Mouse (Mus musculus): Measurements from ENCODE around the gene Krt7.

Gene Krt7

DNA sequence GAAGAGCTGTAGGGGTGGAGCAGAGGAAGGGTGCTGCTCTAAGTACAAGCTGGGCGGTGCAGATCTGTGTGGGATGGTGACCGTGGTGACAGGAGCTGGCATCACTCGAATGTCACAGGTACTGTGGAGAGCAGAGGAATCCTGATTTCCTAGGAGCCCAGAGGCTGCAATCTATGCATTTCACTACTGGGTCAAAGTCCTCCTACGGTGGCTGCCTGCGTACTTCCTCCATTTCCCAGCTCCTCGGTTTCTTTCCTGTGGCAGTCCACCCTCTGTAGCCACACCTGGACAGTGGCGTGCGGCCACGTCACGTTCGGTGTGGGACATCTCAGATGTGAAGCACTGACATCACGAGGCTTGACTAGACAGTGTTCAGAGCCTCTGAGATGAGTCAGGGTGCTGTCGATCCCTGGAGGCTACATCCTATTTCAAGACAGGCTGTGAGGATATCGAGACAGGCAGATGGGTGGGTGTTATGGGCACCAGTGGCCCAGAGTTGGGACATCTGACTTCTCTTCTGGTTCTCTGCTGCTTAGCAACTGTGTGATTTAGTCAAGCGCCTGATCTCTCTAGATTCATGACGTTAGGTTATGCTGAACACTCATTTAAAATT, 37.5 kb upstream of the Krt7 start:
- TF ChIP-seq NANOG (IDR thresholded peaks at IDR 0.05; ENCODE audit: borderline replicate concordance, low read length) (no peak), CTCF (conservative IDR thresholded peaks at IDR 0.05; ENCODE audit: low read length) (no peak), POU5F1 (IDR thresholded peaks at IDR 0.05; ENCODE audit: borderline replicate concordance, low read length) (no peak)
- no peaks in the 10 kb centered on the region for H3K9me3 ChIP-seq (ENCODE audit: low read length)
- H3K27me3 ChIP-seq (ENCODE audit: insufficient read depth, low read length) = peaks cover 28% of the 10 kb centered on the region
- peaks cover 16% of the 10 kb centered on the region for H3K4me1 ChIP-seq (replicated peaks; ENCODE audit: low read depth, low read length)
- no peak overlapping the region for H3K4me3 ChIP-seq (replicated peaks; ENCODE audit: low read length)
- H3K36me3 ChIP-seq (ENCODE audit: insufficient read depth, low read length) = no peaks in the 10 kb centered on the region

DNA sequence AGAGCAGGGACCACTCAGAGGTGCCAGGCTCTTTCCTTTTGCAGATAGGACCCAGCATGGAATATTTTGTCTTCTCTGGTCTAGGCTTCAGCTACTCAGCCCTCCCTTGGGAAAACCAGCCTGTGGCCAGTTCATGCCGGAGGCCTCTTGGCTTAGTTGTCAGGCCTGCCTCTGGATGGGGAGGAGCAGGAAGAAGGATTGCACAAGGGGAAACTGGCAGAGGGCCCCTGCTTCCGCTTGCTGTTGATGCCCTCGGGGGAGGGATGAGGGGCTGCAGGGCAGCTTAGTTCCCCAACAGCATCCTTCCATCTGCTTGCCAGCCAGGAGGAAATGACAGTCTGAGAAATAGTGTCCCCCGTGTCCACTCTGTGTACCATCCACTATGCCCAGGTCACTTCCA, 36.0 kb upstream of the Krt7 start:
- peaks cover 8% of the 10 kb centered on the region for H3K4me1 ChIP-seq (replicated peaks; ENCODE audit: low read depth, low read length)
- TF ChIP-seq POU5F1 (IDR thresholded peaks at IDR 0.05; ENCODE audit: borderline replicate concordance, low read length) (no peak), NANOG (IDR thresholded peaks at IDR 0.05; ENCODE audit: borderline replicate concordance, low read length) (no peak), CTCF (conservative IDR thresholded peaks at IDR 0.05; ENCODE audit: low read length) (no peak)
- no peaks in the 10 kb centered on the region for H3K9me3 ChIP-seq (ENCODE audit: low read length)
- H3K27me3 ChIP-seq (ENCODE audit: insufficient read depth, low read length) = peaks cover 33% of the 10 kb centered on the region
- H3K36me3 ChIP-seq (ENCODE audit: insufficient read depth, low read length) = no peaks in the 10 kb centered on the region
- H3K4me3 ChIP-seq (replicated peaks; ENCODE audit: low read length) = no peak overlapping the region

DNA sequence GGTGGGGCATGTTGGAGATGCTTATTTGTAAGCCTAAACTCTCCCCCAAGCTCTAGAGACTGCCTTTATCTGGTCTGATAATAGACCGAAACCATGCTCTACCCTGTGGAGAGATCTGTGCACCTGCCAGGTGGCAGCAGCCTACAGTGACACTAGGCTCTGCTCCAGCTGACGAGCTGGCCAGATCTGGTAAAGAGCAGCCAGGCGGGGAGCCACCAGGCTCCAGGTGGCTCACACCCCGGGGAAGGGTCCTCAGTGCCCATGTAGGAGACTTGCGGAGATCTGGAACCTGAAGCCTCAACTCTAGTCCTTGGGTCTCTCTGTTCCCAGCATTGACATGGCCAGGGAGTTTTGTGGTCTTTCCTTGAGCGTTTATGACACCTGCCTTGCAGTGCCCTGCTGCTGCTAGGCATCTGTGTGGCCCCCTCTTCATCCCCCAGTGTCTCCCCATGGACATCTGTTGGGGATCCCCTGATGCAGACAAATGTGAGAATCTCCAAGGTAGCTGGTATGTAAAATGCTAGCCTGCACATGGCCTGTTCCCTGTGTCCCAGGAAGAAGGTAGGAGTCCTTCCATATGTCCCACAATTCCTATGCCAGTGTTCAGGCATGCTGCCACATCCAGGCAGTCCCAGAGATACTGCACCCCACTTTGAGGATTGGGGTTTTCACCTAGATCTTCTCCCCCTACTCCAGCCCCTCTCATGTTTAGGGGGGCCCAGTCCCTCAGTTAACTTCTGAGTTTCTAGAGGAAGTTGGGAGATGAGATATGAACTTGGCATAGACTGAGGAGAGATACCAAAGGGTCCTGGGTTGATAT, 34.7 kb upstream of the Krt7 start:
- Histone ChIP-seq H3K4me1 (replicated peaks; ENCODE audit: low read depth, low read length) (no peaks in the 10 kb centered on the region), H3K9me3 (ENCODE audit: low read length) (no peaks in the 10 kb centered on the region)
- no peak for TF ChIP-seq NANOG (IDR thresholded peaks at IDR 0.05; ENCODE audit: borderline replicate concordance, low read length)

DNA sequence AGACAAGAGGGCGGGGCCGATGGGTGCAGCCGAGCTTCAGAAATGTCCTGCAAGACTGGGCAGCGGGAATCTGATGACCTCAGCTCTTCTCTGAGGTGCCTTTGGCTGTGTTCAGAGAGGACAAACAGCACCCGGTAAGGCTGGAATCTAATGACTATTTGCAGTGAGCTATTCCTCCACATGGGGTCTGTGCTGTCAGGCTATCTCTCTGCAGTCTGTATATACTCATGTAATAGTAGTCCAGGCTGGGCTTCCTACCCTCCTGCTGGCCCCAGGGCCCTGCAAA, 34.1 kb upstream of the Krt7 start:
- Histone ChIP-seq H3K9me3 (ENCODE audit: low read length) (no peaks in the 10 kb centered on the region), H3K27me3 (ENCODE audit: insufficient read depth, low read length) (peaks cover 45% of the 10 kb centered on the region), H3K4me1 (replicated peaks; ENCODE audit: low read depth, low read length) (no peaks in the 10 kb centered on the region), H3K36me3 (ENCODE audit: insufficient read depth, low read length) (no peaks in the 10 kb centered on the region), H3K4me3 (replicated peaks; ENCODE audit: low read length) (no peak overlapping the region)
- no peak for TF ChIP-seq NANOG (IDR thresholded peaks at IDR 0.05; ENCODE audit: borderline replicate concordance, low read length)
- no peak for TF ChIP-seq CTCF (conservative IDR thresholded peaks at IDR 0.05; ENCODE audit: low read length)
- no peak for TF ChIP-seq POU5F1 (IDR thresholded peaks at IDR 0.05; ENCODE audit: borderline replicate concordance, low read length)

More for the DNA sequence above, 34.7 kb upstream of the Krt7 start:
- Histone ChIP-seq H3K4me3 (replicated peaks; ENCODE audit: low read length) (no peak overlapping the region), H3K36me3 (ENCODE audit: insufficient read depth, low read length) (no peaks in the 10 kb centered on the region), H3K27me3 (ENCODE audit: insufficient read depth, low read length) (peaks cover 43% of the 10 kb centered on the region)

DNA sequence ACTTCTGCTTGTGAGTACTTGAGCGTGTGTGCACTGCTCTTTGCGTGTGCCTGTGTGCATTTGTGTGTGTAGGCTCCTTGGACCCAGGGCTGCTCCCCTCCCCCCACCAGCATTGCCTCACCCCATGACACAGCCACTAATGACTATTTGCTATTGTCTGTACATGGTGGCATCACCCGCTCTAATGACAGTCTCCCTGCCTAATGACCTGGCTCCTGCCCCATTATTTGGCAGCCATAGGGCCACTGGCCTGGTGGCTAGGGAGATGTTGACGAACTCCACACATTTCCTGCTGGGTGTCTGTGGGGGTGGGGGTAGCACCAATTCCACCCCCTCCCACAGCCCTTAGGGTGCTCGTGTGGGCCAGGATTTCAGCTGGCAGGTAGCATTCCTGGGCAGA, 32.2 kb upstream of the Krt7 start:
- peaks cover 53% of the 10 kb centered on the region for H3K27me3 ChIP-seq (ENCODE audit: insufficient read depth, low read length)
- no peak for TF ChIP-seq POU5F1 (IDR thresholded peaks at IDR 0.05; ENCODE audit: borderline replicate concordance, low read length)
- no peak for TF ChIP-seq NANOG (IDR thresholded peaks at IDR 0.05; ENCODE audit: borderline replicate concordance, low read length)
- no peak for TF ChIP-seq CTCF (conservative IDR thresholded peaks at IDR 0.05; ENCODE audit: low read length)
- no peaks in the 10 kb centered on the region for H3K4me1 ChIP-seq (replicated peaks; ENCODE audit: low read depth, low read length)
- no peaks in the 10 kb centered on the region for H3K9me3 ChIP-seq (ENCODE audit: low read length)
- H3K4me3 ChIP-seq (replicated peaks; ENCODE audit: low read length) = no peak overlapping the region
- H3K36me3 ChIP-seq (ENCODE audit: insufficient read depth, low read length) = no peaks in the 10 kb centered on the region

DNA sequence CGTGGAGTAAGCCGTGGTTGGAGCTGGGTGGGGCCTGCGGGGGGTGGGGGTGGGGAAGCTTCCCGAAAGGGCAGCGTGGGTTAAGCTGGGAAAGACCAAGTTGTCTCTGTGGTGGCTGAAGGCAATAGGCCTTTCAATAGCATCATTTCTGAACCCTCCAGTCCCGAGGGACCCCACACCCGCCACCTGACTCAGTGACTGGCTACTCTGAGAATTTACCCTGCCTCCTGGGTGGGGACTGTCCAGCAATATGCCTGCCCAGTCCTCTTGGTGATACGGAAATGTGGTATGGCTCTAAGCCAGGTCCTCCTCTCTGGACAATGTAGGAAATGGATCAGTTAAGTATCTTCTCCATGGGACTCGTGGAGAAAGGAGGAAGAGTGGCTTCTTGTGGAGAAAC, 29.1 kb upstream of the Krt7 start:
- H3K9me3 ChIP-seq (ENCODE audit: low read length) = no peaks in the 10 kb centered on the region
- 0 out of 2 replicates have a peak, but pooled peaks cover 3% of the 10 kb centered on the region for H3K4me1 ChIP-seq (replicated peaks; ENCODE audit: low read depth, low read length)
- no peak for TF ChIP-seq POU5F1 (IDR thresholded peaks at IDR 0.05; ENCODE audit: borderline replicate concordance, low read length)
- TF ChIP-seq NANOG (IDR thresholded peaks at IDR 0.05; ENCODE audit: borderline replicate concordance, low read length) = no peak
- no peak for TF ChIP-seq CTCF (conservative IDR thresholded peaks at IDR 0.05; ENCODE audit: low read length)
- no peak overlapping the region for H3K4me3 ChIP-seq (replicated peaks; ENCODE audit: low read length)
- H3K27me3 ChIP-seq (ENCODE audit: insufficient read depth, low read length) = peaks cover 36% of the 10 kb centered on the region
- no peaks in the 10 kb centered on the region for H3K36me3 ChIP-seq (ENCODE audit: insufficient read depth, low read length)

DNA sequence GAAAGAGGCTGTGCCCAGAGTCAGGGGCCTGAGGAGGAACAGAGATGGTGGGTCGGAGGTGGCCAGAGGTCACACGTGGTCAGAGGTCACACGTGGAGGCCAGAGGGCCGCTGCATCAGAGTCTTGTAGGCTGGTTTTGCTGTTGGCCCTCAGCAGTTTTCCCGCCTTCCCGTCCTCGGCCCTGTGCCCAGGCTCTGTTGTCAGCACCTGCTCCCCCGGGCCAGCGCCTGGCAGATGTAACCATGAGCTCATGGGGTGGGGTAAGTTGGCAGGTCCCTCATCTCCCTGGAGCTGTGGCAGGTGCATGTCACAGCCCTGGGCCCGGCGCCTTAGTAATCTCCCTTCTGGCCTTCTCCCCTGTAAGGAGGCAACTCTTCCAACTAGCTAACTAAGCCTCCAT, 28.0 kb upstream of the Krt7 start:
- H3K4me1 ChIP-seq (replicated peaks; ENCODE audit: low read depth, low read length) = peaks cover 9% of the 10 kb centered on the region; the same call in 1 of the 2 replicates
- no peaks in the 10 kb centered on the region for H3K9me3 ChIP-seq (ENCODE audit: low read length)
- H3K27me3 ChIP-seq (ENCODE audit: insufficient read depth, low read length) = peaks cover 28% of the 10 kb centered on the region
- no peak for TF ChIP-seq CTCF (conservative IDR thresholded peaks at IDR 0.05; ENCODE audit: low read length)
- no peaks in the 10 kb centered on the region for H3K36me3 ChIP-seq (ENCODE audit: insufficient read depth, low read length)
- no peak overlapping the region for H3K4me3 ChIP-seq (replicated peaks; ENCODE audit: low read length)

DNA sequence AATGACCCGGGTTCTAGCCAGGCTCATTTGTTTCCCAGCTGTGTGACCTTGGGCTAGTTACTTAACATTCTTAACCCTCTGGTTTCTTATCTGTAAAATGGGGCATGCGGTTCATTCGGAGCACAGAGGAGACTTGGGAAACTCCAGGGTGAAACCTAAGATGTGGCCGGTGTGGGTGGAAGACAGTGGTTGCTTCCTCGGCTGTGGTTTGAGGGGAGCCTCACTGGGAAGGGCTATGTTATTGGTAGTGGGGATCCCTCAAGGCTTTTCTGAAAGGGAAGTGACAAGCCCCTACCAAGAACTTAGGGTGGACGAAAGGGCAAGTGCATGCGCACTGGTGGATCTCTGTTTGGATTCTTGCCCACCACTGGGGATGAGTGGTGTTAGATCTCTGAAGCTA, 26.2 kb upstream of the Krt7 start:
- TF ChIP-seq CTCF (conservative IDR thresholded peaks at IDR 0.05; ENCODE audit: low read length) (no peak), POU5F1 (IDR thresholded peaks at IDR 0.05; ENCODE audit: borderline replicate concordance, low read length) (no peak), NANOG (IDR thresholded peaks at IDR 0.05; ENCODE audit: borderline replicate concordance, low read length) (no peak)
- Histone ChIP-seq H3K4me3 (replicated peaks; ENCODE audit: low read length) (no peak overlapping the region), H3K27me3 (ENCODE audit: insufficient read depth, low read length) (peaks cover 22% of the 10 kb centered on the region), H3K4me1 (replicated peaks; ENCODE audit: low read depth, low read length) (peaks cover 20% of the 10 kb centered on the region), H3K9me3 (ENCODE audit: low read length) (no peaks in the 10 kb centered on the region), H3K36me3 (ENCODE audit: insufficient read depth, low read length) (no peaks in the 10 kb centered on the region)

DNA sequence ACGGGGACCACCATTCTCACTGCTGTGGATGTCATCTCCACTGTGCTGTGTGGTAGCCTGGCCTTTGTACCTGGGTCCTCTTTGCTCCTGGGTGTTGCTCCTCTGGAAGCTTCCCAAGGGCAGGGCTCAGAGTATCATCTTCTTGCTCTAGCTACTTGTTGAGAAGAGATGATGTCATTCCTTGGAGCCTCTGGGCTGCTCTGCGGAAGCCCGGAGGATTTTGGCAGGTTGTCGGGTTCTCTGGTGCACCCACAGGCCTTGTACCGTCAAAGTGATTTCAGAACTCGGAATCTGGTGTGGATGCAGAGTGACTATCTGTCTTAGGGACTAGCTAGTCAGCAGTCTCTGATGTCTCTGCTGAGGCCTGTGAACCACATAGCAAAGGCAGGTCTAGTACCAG, 25.8 kb upstream of the Krt7 start:
- Histone ChIP-seq H3K4me3 (replicated peaks; ENCODE audit: low read length) (no peak overlapping the region), H3K4me1 (replicated peaks; ENCODE audit: low read depth, low read length) (peaks cover 20% of the 10 kb centered on the region), H3K36me3 (ENCODE audit: insufficient read depth, low read length) (no peaks in the 10 kb centered on the region), H3K9me3 (ENCODE audit: low read length) (no peaks in the 10 kb centered on the region), H3K27me3 (ENCODE audit: insufficient read depth, low read length) (peaks cover 21% of the 10 kb centered on the region)
- no peak for TF ChIP-seq NANOG (IDR thresholded peaks at IDR 0.05; ENCODE audit: borderline replicate concordance, low read length)
- no peak for TF ChIP-seq CTCF (conservative IDR thresholded peaks at IDR 0.05; ENCODE audit: low read length)
- no peak for TF ChIP-seq POU5F1 (IDR thresholded peaks at IDR 0.05; ENCODE audit: borderline replicate concordance, low read length)
